Mouse (Mus musculus) kidney, adult 2 months (tissue): Measurements from ENCODE around the gene Ascc1.

Experiments
- CTCF ChIP-seq: fragments of 200-500 bp; conservative IDR thresholded peaks from 2 replicates; pipeline ENCODE4 v1.5.1; 2011; ENCODE audit warnings: low read depth, mild to moderate bottlenecking, control low read depth, low read length, moderate library complexity, mixed read lengths; ENCODE audit not compliant: insufficient read depth, insufficient read length
- POLR2A ChIP-seq: fragments of 200-500 bp; IDR thresholded peaks from one replicate; pipeline ENCODE4 v1.6.1; 2011; ENCODE audit warnings: low read depth, low read length, control low read depth

GRCm38 (mm10) chr10:60095558-60095957 is 93.0 kb downstream of the Ascc1 start:
- TF ChIP-seq CTCF (no peak), POLR2A (no peak)
